Mouse (Mus musculus) CH12.LX (cell line): ENCODE measurements around the gene Tmem252.

ENCODE experiments used
- CHD1 ChIP-seq: IDR thresholded peaks from 2 replicates; pipeline ENCODE4 v1.6.1; 2012; ENCODE audit warnings: low read depth, low read length, improper control_type of control experiment, inconsistent platforms
- CTCF ChIP-seq, 2 experiments: IDR thresholded peaks in 1 of 2; conservative IDR thresholded peaks in 1 of 2; 2 replicates each; pipeline ENCODE4 v1.5.1; 2011 to 2012; ENCODE audit warnings: low read depth in 2 of 2, low read length in 2 of 2, improper control_type of control experiment in 1 of 2, inconsistent platforms in 1 of 2, mild to moderate bottlenecking in 1 of 2, moderate library complexity in 1 of 2
- GABPA ChIP-seq: IDR thresholded peaks from 2 replicates; pipeline ENCODE4 v1.6.1; 2012; ENCODE audit warnings: low read depth, low read length, improper control_type of control experiment, inconsistent platforms; ENCODE audit not compliant: insufficient replicate concordance
- KAT2A ChIP-seq: IDR thresholded peaks from 2 replicates; pipeline ENCODE4 v1.6.1; 2012; ENCODE audit warnings: low read length, improper control_type of control experiment, inconsistent platforms; ENCODE audit not compliant: insufficient replicate concordance
- MEF2A ChIP-seq: IDR thresholded peaks from 2 replicates; pipeline ENCODE4 v1.6.1; 2014; ENCODE audit warnings: low read depth, mild to moderate bottlenecking, inconsistent platforms, low read length, improper control_type of control experiment, borderline replicate concordance
- POLR2A ChIP-seq: IDR thresholded peaks from 2 replicates; pipeline ENCODE4 v1.6.1; 2011; ENCODE audit warnings: low read depth, mild to moderate bottlenecking, improper control_type of control experiment, low read length
- USF2 ChIP-seq: conservative IDR thresholded peaks from 2 replicates; pipeline ENCODE4 v1.6.1; 2011; ENCODE audit warnings: low read depth, low read length, improper control_type of control experiment
- ZC3H11A ChIP-seq: IDR thresholded peaks from 2 replicates; pipeline ENCODE4 v1.6.1; 2012; ENCODE audit warnings: low read depth, mild to moderate bottlenecking, inconsistent platforms, low read length, improper control_type of control experiment
- ZMIZ1 ChIP-seq: IDR thresholded peaks from 2 replicates; pipeline ENCODE4 v1.6.1; 2012; ENCODE audit warnings: low read depth, mild to moderate bottlenecking, inconsistent platforms, low read length, improper control_type of control experiment
- ZNF384 ChIP-seq: IDR thresholded peaks from 2 replicates; pipeline ENCODE4 v1.6.1; 2012; ENCODE audit warnings: low read depth, low read length, improper control_type of control experiment, inconsistent platforms

- no peak for TF ChIP-seq CHD1
- TF ChIP-seq POLR2A: no peak
- no peak for TF ChIP-seq GABPA
- no peak for TF ChIP-seq MEF2A
- no peak for TF ChIP-seq CTCF (conservative IDR thresholded peaks at IDR 0.05 in 1 of 2, IDR thresholded peaks at IDR 0.05 in 1 of 2; ENCODE audit: low read depth in 2 of 2, low read length in 2 of 2)
- no peak for TF ChIP-seq USF2
- no peak for TF ChIP-seq ZNF384
- no peak for TF ChIP-seq ZMIZ1
- TF ChIP-seq ZC3H11A: no peak
- TF ChIP-seq KAT2A: no peak
These were observed 3.6 kb downstream of the Tmem252 start for GRCm38 (mm10) chr19:24677242-24677984.
